Mouse (Mus musculus): ENCODE results near the gene Tef. TPM values are rescaled to one million over a fixed set of nuclear protein-coding genes. Genes with fewer than 3 reads are reported as not detected.

Gene Tef
- polyA plus RNA-seq, 1 experiment from 2014 or later: 12.9 TPM

GRCm38 (mm10) chr15:81838554-81839235 is 36.5 kb downstream of the Tef start:
- no peaks in the 10 kb centered on the region for H3K36me3 ChIP-seq (ENCODE audit: control insufficient read depth, insufficient read depth, low read length)
- WGBS: 81% methylated on average over 14 of the region's 14 CpGs
- no peak for ATAC-seq (ENCODE audit: low FRiP score)
- H3K4me1 ChIP-seq (ENCODE audit: control insufficient read depth, insufficient read depth, low read length): no peaks in the 10 kb centered on the region; the same call in 1 of the 2 replicates
- no peaks in the 10 kb centered on the region for H3K9me3 ChIP-seq (ENCODE audit: control insufficient read depth, low read length)
- no peak overlapping the region for H3K27ac ChIP-seq (ENCODE audit: low read depth, low read length)
- DNase-seq (ENCODE audit: low spot score, missing footprints): peak; percentile 61
- H3K4me3 ChIP-seq (ENCODE audit: low read depth, low read length): no peak overlapping the region
- no peak overlapping the region for H3K9ac ChIP-seq (ENCODE audit: low read length)
- H3K4me2 ChIP-seq: no peak overlapping the region
- H3K27me3 ChIP-seq (ENCODE audit: control insufficient read depth, insufficient read depth, low read length): no peaks in the 10 kb centered on the region

DNA sequence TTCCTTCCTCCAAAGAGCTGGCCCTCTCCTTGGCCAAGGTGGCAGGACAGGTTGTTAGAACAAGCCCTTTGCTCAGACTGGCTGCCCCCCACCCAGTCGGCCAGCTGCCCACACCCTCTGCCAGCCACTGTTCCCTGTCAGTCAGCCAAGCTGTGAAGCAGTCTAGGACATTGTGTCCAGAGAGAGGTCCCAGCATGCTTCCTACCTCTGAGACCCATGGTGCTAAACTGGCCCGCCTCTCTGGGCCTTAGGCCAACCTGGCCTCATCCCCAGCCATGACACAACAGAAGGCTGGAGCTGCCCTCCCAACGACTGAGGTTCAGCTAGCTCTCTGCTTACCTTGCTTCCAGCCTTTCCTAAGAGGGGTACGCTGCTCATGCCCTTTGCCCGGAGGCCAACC is 37.4 kb downstream of the Tef start:
- Histone ChIP-seq H3K9me3 (ENCODE audit: control insufficient read depth, low read length) (no peaks in the 10 kb centered on the region), H3K36me3 (ENCODE audit: control insufficient read depth, insufficient read depth, low read length) (no peaks in the 10 kb centered on the region), H3K9ac (ENCODE audit: low read length) (no peak overlapping the region), H3K4me1 (ENCODE audit: control insufficient read depth, insufficient read depth, low read length) (no peaks in the 10 kb centered on the region; the same call in 1 of the 2 replicates), H3K4me3 (ENCODE audit: low read depth, low read length) (no peak overlapping the region), H3K27me3 (ENCODE audit: control insufficient read depth, insufficient read depth, low read length) (no peaks in the 10 kb centered on the region), H3K27ac (ENCODE audit: low read depth, low read length) (no peak overlapping the region), H3K4me2 (no peak overlapping the region)
- WGBS: 71% methylated on average over 5 of the region's 5 CpGs
- DNase-seq (ENCODE audit: low spot score, missing footprints): no peak
- no peak for ATAC-seq (ENCODE audit: low FRiP score)

DNA sequence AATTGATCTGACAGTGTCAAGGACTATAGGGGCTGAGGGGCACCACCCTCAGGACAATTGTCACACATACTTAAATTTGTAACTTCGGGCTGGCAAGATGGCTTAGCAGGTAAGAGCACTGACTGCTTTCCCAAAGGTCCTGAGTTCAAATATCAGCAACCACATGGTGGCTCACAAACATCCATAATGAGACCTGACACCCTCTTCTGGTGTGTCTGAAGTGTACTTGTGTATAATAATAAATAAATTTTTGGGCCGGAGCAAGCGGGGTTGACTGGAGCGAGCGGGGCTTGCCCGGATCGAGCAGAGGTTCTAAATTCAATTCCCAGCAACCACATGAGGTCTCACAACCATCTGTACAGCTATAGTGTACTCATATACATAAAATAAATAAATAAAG is 38.1 kb downstream of the Tef start:
- Histone ChIP-seq H3K9me3 (ENCODE audit: control insufficient read depth, low read length) (no peaks in the 10 kb centered on the region), H3K4me2 (no peak overlapping the region), H3K9ac (ENCODE audit: low read length) (no peak overlapping the region), H3K4me1 (ENCODE audit: control insufficient read depth, insufficient read depth, low read length) (no peaks in the 10 kb centered on the region; the same call in 1 of the 2 replicates), H3K27ac (ENCODE audit: low read depth, low read length) (no peak overlapping the region), H3K27me3 (ENCODE audit: control insufficient read depth, insufficient read depth, low read length) (no peaks in the 10 kb centered on the region), H3K36me3 (ENCODE audit: control insufficient read depth, insufficient read depth, low read length) (no peaks in the 10 kb centered on the region), H3K4me3 (ENCODE audit: low read depth, low read length) (no peak overlapping the region)
- DNase-seq (ENCODE audit: low spot score, missing footprints): no peak
- no peak for ATAC-seq (ENCODE audit: low FRiP score)
- 90% methylated on average over 7 of the region's 7 CpGs for WGBS

GRCm38 (mm10) chr15:81842275-81842674 is 40.1 kb downstream of the Tef start:
- Histone ChIP-seq H3K27ac (ENCODE audit: low read depth, low read length) (no peak overlapping the region), H3K9me3 (ENCODE audit: control insufficient read depth, low read length) (no peaks in the 10 kb centered on the region), H3K4me3 (ENCODE audit: low read depth, low read length) (no peak overlapping the region), H3K4me2 (no peak overlapping the region), H3K9ac (ENCODE audit: low read length) (no peak overlapping the region), H3K36me3 (ENCODE audit: control insufficient read depth, insufficient read depth, low read length) (no peaks in the 10 kb centered on the region), H3K27me3 (ENCODE audit: control insufficient read depth, insufficient read depth, low read length) (no peaks in the 10 kb centered on the region), H3K4me1 (ENCODE audit: control insufficient read depth, insufficient read depth, low read length) (no peaks in the 10 kb centered on the region)
- peak; percentile 8 for DNase-seq (ENCODE audit: low spot score, missing footprints)
- ATAC-seq (ENCODE audit: low FRiP score): no peak
- WGBS: 90% methylated on average over 7 of the region's 7 CpGs

DNA sequence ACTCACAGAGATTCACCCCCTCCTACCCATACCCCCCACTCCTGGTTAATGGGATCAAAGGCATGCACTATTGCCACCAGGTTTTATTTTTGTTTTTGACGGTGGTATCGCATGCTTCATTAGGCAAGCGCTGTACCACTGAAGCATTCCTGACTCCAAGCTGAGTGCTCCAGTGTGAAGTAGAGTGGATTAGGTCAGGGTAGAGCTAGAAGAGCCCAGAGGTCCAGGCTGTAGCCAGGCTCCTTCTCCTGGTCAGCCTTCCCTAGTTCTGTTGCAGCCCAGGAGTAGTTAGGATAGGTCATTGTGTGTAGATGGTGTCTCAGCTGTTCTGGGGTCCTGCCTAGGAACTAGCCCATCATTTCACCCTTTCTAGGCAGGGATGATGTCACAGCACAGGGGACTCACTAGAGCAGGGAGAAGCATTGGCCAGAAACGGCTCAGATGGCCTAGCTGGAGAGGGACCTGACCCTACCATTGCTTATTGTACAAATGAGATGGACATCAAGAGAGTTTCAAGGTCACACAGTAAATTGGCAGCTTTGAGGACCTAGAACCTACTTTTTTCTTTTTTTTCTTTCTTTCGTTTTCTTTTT is 42.9 kb downstream of the Tef start:
- H3K27me3 ChIP-seq (ENCODE audit: control insufficient read depth, insufficient read depth, low read length): no peaks in the 10 kb centered on the region
- H3K9ac ChIP-seq (ENCODE audit: low read length): no peak overlapping the region
- no peaks in the 10 kb centered on the region for H3K9me3 ChIP-seq (ENCODE audit: control insufficient read depth, low read length)
- WGBS: 79% methylated on average over 5 of the region's 5 CpGs
- no peak overlapping the region for H3K4me3 ChIP-seq (ENCODE audit: low read depth, low read length)
- DNase-seq (ENCODE audit: low spot score, missing footprints) (peak; percentile 74), ATAC-seq (ENCODE audit: low FRiP score) (no peak)
- H3K36me3 ChIP-seq (ENCODE audit: control insufficient read depth, insufficient read depth, low read length): peaks cover 11% of the 10 kb centered on the region; the same call in 1 of the 2 replicates
- H3K27ac ChIP-seq (ENCODE audit: low read depth, low read length): no peak overlapping the region
- no peak overlapping the region for H3K4me2 ChIP-seq
- H3K4me1 ChIP-seq (ENCODE audit: control insufficient read depth, insufficient read depth, low read length): no peaks in the 10 kb centered on the region

- Histone ChIP-seq H3K9ac (ENCODE audit: low read length) (no peak overlapping the region), H3K4me3 (ENCODE audit: low read depth, low read length) (no peak overlapping the region), H3K36me3 (ENCODE audit: control insufficient read depth, insufficient read depth, low read length) (peaks cover 14% of the 10 kb centered on the region; the same call in 1 of the 2 replicates), H3K4me1 (ENCODE audit: control insufficient read depth, insufficient read depth, low read length) (no peaks in the 10 kb centered on the region), H3K4me2 (no peak overlapping the region), H3K9me3 (ENCODE audit: control insufficient read depth, low read length) (no peaks in the 10 kb centered on the region), H3K27me3 (ENCODE audit: control insufficient read depth, insufficient read depth, low read length) (no peaks in the 10 kb centered on the region), H3K27ac (ENCODE audit: low read depth, low read length) (no peak overlapping the region)
- peak; percentile 41 for DNase-seq (ENCODE audit: low spot score, missing footprints)
- ATAC-seq (ENCODE audit: low FRiP score): no peak
- WGBS: 33% methylated on average over 4 of the region's 4 CpGs
These were observed 43.5 kb downstream of the Tef start for GRCm38 (mm10) chr15:81845724-81846123.

GRCm38 (mm10) chr15:81846755-81847154 is 44.5 kb downstream of the Tef start:
- H3K36me3 ChIP-seq (ENCODE audit: control insufficient read depth, insufficient read depth, low read length): peaks cover 22% of the 10 kb centered on the region; the same call in 1 of the 2 replicates
- H3K4me3 ChIP-seq (ENCODE audit: low read depth, low read length): no peak overlapping the region
- H3K9ac ChIP-seq (ENCODE audit: low read length): no peak overlapping the region
- H3K27ac ChIP-seq (ENCODE audit: low read depth, low read length): no peak overlapping the region
- ATAC-seq (ENCODE audit: low FRiP score) (no peak), DNase-seq (ENCODE audit: low spot score, missing footprints) (peak; percentile 31)
- no peaks in the 10 kb centered on the region for H3K9me3 ChIP-seq (ENCODE audit: control insufficient read depth, low read length)
- H3K4me1 ChIP-seq (ENCODE audit: control insufficient read depth, insufficient read depth, low read length): no peaks in the 10 kb centered on the region
- H3K27me3 ChIP-seq (ENCODE audit: control insufficient read depth, insufficient read depth, low read length): no peaks in the 10 kb centered on the region
- 92% methylated on average over 9 of the region's 9 CpGs for WGBS
- no peak overlapping the region for H3K4me2 ChIP-seq

- no peak overlapping the region for H3K4me2 ChIP-seq
- H3K4me3 ChIP-seq (ENCODE audit: low read depth, low read length): no peak overlapping the region
- no peaks in the 10 kb centered on the region for H3K4me1 ChIP-seq (ENCODE audit: control insufficient read depth, insufficient read depth, low read length)
- H3K27me3 ChIP-seq (ENCODE audit: control insufficient read depth, insufficient read depth, low read length): no peaks in the 10 kb centered on the region
- no peak overlapping the region for H3K9ac ChIP-seq (ENCODE audit: low read length)
- ATAC-seq (ENCODE audit: low FRiP score) (no peak), DNase-seq (ENCODE audit: low spot score, missing footprints) (no peak)
- WGBS: 93% methylated on average over 4 of the region's 4 CpGs
- H3K27ac ChIP-seq (ENCODE audit: low read depth, low read length): no peak overlapping the region
- no peaks in the 10 kb centered on the region for H3K9me3 ChIP-seq (ENCODE audit: control insufficient read depth, low read length)
- H3K36me3 ChIP-seq (ENCODE audit: control insufficient read depth, insufficient read depth, low read length): peaks cover 22% of the 10 kb centered on the region; the same call in 1 of the 2 replicates
These were observed 44.9 kb downstream of the Tef start for GRCm38 (mm10) chr15:81847161-81847560.

GRCm38 (mm10) chr15:81847861-81848260 is 45.6 kb downstream of the Tef start:
- Histone ChIP-seq H3K27ac (ENCODE audit: low read depth, low read length) (no peak overlapping the region), H3K4me3 (ENCODE audit: low read depth, low read length) (no peak overlapping the region), H3K27me3 (ENCODE audit: control insufficient read depth, insufficient read depth, low read length) (no peaks in the 10 kb centered on the region), H3K9ac (ENCODE audit: low read length) (no peak overlapping the region), H3K36me3 (ENCODE audit: control insufficient read depth, insufficient read depth, low read length) (peaks cover 22% of the 10 kb centered on the region; the same call in 1 of the 2 replicates), H3K4me1 (ENCODE audit: control insufficient read depth, insufficient read depth, low read length) (no peaks in the 10 kb centered on the region), H3K4me2 (no peak overlapping the region), H3K9me3 (ENCODE audit: control insufficient read depth, low read length) (no peaks in the 10 kb centered on the region)
- WGBS: 94% methylated on average over 5 of the region's 5 CpGs
- DNase-seq (ENCODE audit: low spot score, missing footprints) (no peak), ATAC-seq (ENCODE audit: low FRiP score) (no peak)

Measured in midbrain, embryonic 11.5 days (tissue).